Mouse (Mus musculus) kidney, embryonic 15.5 days (tissue): ENCODE measurements around the gene Kcnk4. TPM values are rescaled to one million over a fixed set of nuclear protein-coding genes. Genes with fewer than 3 reads are reported as not detected.

Experiments used
- ATAC-seq: fragments of 200-750 bp; cut with Nextera tagmentation; replicated peaks from 2 replicates; pipeline ENCODE4 v1.8.0; 2017; ENCODE audit warnings: moderate TSS enrichment; ENCODE audit not compliant: low FRiP score
- H3K27ac ChIP-seq: fragments of 300-500 bp; sonication (generic); 2 replicates; pipeline ENCODE4 v1.5.1; 2015; ENCODE audit warnings: mild to moderate bottlenecking, inconsistent platforms
- H3K27me3 ChIP-seq: fragments of 300-500 bp; sonication (generic); 2 replicates; pipeline ENCODE4 v1.6.1; 2015; ENCODE audit warnings: inconsistent platforms
- H3K36me3 ChIP-seq: fragments of 300-500 bp; sonication (generic); 2 replicates; pipeline ENCODE4 v1.6.1; 2015; ENCODE audit warnings: inconsistent platforms
- H3K4me1 ChIP-seq: fragments of 300-500 bp; sonication (generic); 2 replicates; pipeline ENCODE4 v1.6.1; 2015; ENCODE audit warnings: inconsistent platforms
- H3K4me2 ChIP-seq: fragments of 300-500 bp; sonication (generic); 2 replicates; pipeline ENCODE4 v1.6.1; 2015; ENCODE audit warnings: moderate library complexity, mild to moderate bottlenecking, inconsistent platforms
- H3K4me3 ChIP-seq: fragments of 300-500 bp; sonication (generic); replicated peaks from 2 replicates; pipeline ENCODE4 v1.5.1; 2015; ENCODE audit warnings: mild to moderate bottlenecking, inconsistent platforms
- H3K9ac ChIP-seq: fragments of 300-500 bp; sonication (generic); 2 replicates; pipeline ENCODE4 v1.6.1; 2015; ENCODE audit warnings: mild to moderate bottlenecking, inconsistent platforms
- H3K9me3 ChIP-seq: fragments of 300-500 bp; sonication (generic); replicated peaks from 2 replicates; pipeline ENCODE4 v1.6.1; 2016; ENCODE audit warnings: inconsistent platforms
- WGBS: fragments of 180-500 bp; shearing (Covaris S2); methylation state at CpG from one replicate; pipeline ENCODE4 v1.1.7; 2015; ENCODE audit warnings: mixed read lengths; 5-methylcytosine and 5-hydroxymethylcytosine counted together
- polyA plus RNA-seq: library from polyadenylated mRNA; unstranded; fragments of >200 nt; fragmentation: Nextera tagmentation; extraction: Ambion mirVana; gene quantifications from 2 replicates; pipeline ENCODE4 v1.2.1, GENCODE M21; 2015

Gene Kcnk4
- polyA plus RNA-seq, 1 experiment from 2014 or later, result 0.45 TPM

- WGBS, result under 1% methylated on average over 62 of the region's 84 CpGs
- H3K9me3 ChIP-seq, result no peaks in the 10 kb centered on the region
- H3K4me3 ChIP-seq, result peak within 1 kb of the TSS; percentile 62
- no peaks in the 10 kb centered on the region for H3K27me3 ChIP-seq
- H3K36me3 ChIP-seq, result peaks cover 19% of the 10 kb centered on the region
- peak within 1 kb of the TSS; percentile 66 for H3K9ac ChIP-seq
- peak within 1 kb of the TSS; percentile 84 for H3K4me2 ChIP-seq
- H3K27ac ChIP-seq, result peak within 1 kb of the TSS; percentile 94
- peak; percentile 69 for ATAC-seq
- peaks cover 72% of the 10 kb centered on the region for H3K4me1 ChIP-seq
These were observed 40.2 kb upstream of the Kcnk4 start, which contains the start of gene Ppp1r14b for GRCm38 (mm10) chr19:6974211-6975205. Gene Ppp1r14b (plus strand): TSS chr19:6974968.

GRCm38 (mm10) chr19:6973581-6974190 is 39.4 kb upstream of the Kcnk4 start:
- Histone ChIP-seq H3K4me1 (peaks cover 72% of the 10 kb centered on the region), H3K9ac (peak overlapping the region; percentile 66), H3K36me3 (peaks cover 16% of the 10 kb centered on the region), H3K27me3 (no peaks in the 10 kb centered on the region), H3K27ac (peak overlapping the region; percentile 94), H3K9me3 (no peaks in the 10 kb centered on the region), H3K4me2 (peak overlapping the region; percentile 84), H3K4me3 (peak overlapping the region; percentile 62)
- 28% methylated on average over 11 of the region's 12 CpGs for WGBS
- no peak for ATAC-seq

- H3K4me1 ChIP-seq, result peaks cover 71% of the 10 kb centered on the region
- no peak overlapping the region for H3K4me2 ChIP-seq
- no peak overlapping the region for H3K4me3 ChIP-seq
- peaks cover 3% of the 10 kb centered on the region for H3K36me3 ChIP-seq
- 72% methylated on average over 13 of the region's 13 CpGs for WGBS
- H3K9ac ChIP-seq, result no peak overlapping the region
- peak overlapping the region; percentile 57; the same call in 1 of the 2 replicates for H3K27ac ChIP-seq
- no peak for ATAC-seq
- no peaks in the 10 kb centered on the region for H3K9me3 ChIP-seq
- H3K27me3 ChIP-seq, result no peaks in the 10 kb centered on the region
These were observed 38.1 kb upstream of the Kcnk4 start for GRCm38 (mm10) chr19:6972247-6972917.

- Histone ChIP-seq H3K4me1 (peaks cover 65% of the 10 kb centered on the region), H3K9ac (0 out of 2 replicates have a peak overlapping the region, but pooled peaks have one; percentile 7), H3K27ac (peak overlapping the region; percentile 57; the same call in 1 of the 2 replicates), H3K36me3 (peaks cover 3% of the 10 kb centered on the region), H3K4me2 (0 out of 2 replicates have a peak overlapping the region, but pooled peaks have one; percentile 3), H3K9me3 (no peaks in the 10 kb centered on the region), H3K4me3 (no peak overlapping the region), H3K27me3 (no peaks in the 10 kb centered on the region)
- no peak for ATAC-seq
- WGBS, result 17% methylated on average over 6 of the region's 6 CpGs
These were observed 37.3 kb upstream of the Kcnk4 start for GRCm38 (mm10) chr19:6971644-6972043.

- Histone ChIP-seq H3K27me3 (no peaks in the 10 kb centered on the region), H3K4me3 (peak overlapping the region; percentile 78)
- no peak for ATAC-seq
These were observed 36.3 kb upstream of the Kcnk4 start for GRCm38 (mm10) chr19:6970460-6971085.

GRCm38 (mm10) chr19:6969665-6970381 is 35.5 kb upstream of the Kcnk4 start:
- no peaks in the 10 kb centered on the region for H3K27me3 ChIP-seq
- H3K4me3 ChIP-seq, result peak overlapping the region; percentile 78
- peak overlapping the region; percentile 61 for H3K27ac ChIP-seq
- no peaks in the 10 kb centered on the region for H3K9me3 ChIP-seq
- H3K9ac ChIP-seq, result peak overlapping the region; percentile 73
- ATAC-seq, result peak; percentile 40
- peak overlapping the region; percentile 72 for H3K4me2 ChIP-seq
- H3K36me3 ChIP-seq, result peaks cover 21% of the 10 kb centered on the region
- H3K4me1 ChIP-seq, result peaks cover 55% of the 10 kb centered on the region
- WGBS, result under 1% methylated on average over 54 of the region's 55 CpGs

More at GRCm38 (mm10) chr19:6970460-6971085, 36.3 kb upstream of the Kcnk4 start:
- no peak overlapping the region for H3K9ac ChIP-seq
- peaks cover 13% of the 10 kb centered on the region for H3K36me3 ChIP-seq
- H3K27ac ChIP-seq, result peak overlapping the region; percentile 11; the same call in 1 of the 2 replicates
- H3K4me2 ChIP-seq, result peak overlapping the region; percentile 72
- no peaks in the 10 kb centered on the region for H3K9me3 ChIP-seq
- peaks cover 55% of the 10 kb centered on the region for H3K4me1 ChIP-seq
- 21% methylated on average over 11 of the region's 11 CpGs for WGBS

- 0% methylated on average over 20 of the region's 20 CpGs for WGBS
- Histone ChIP-seq H3K9me3 (no peaks in the 10 kb centered on the region), H3K4me1 (peaks cover 55% of the 10 kb centered on the region), H3K27ac (peak overlapping the region; percentile 61), H3K36me3 (peaks cover 26% of the 10 kb centered on the region), H3K27me3 (no peaks in the 10 kb centered on the region), H3K9ac (peak overlapping the region; percentile 73), H3K4me3 (peak overlapping the region; percentile 78), H3K4me2 (peak overlapping the region; percentile 72)
- ATAC-seq, result peak; percentile 12
These were observed 35.0 kb upstream of the Kcnk4 start for GRCm38 (mm10) chr19:6969291-6969664.

- peaks cover 32% of the 10 kb centered on the region for H3K36me3 ChIP-seq
- H3K4me3 ChIP-seq, result peak overlapping the region; percentile 78
- H3K27me3 ChIP-seq, result no peaks in the 10 kb centered on the region
- H3K4me1 ChIP-seq, result peaks cover 50% of the 10 kb centered on the region
- H3K27ac ChIP-seq, result peak overlapping the region; percentile 61
- H3K9me3 ChIP-seq, result no peaks in the 10 kb centered on the region
- 7% methylated on average over 15 of the region's 15 CpGs for WGBS
- H3K9ac ChIP-seq, result peak overlapping the region; percentile 73
- ATAC-seq, result no peak
- peak overlapping the region; percentile 72 for H3K4me2 ChIP-seq
These were observed 34.4 kb upstream of the Kcnk4 start for GRCm38 (mm10) chr19:6968491-6969271.

GRCm38 (mm10) chr19:6956461-6956860 is 22.1 kb upstream of the Kcnk4 start:
- Histone ChIP-seq H3K27me3 (no peaks in the 10 kb centered on the region), H3K4me2 (no peak overlapping the region), H3K4me1 (peaks cover 15% of the 10 kb centered on the region), H3K9me3 (no peaks in the 10 kb centered on the region), H3K27ac (no peak overlapping the region), H3K36me3 (peaks cover 73% of the 10 kb centered on the region), H3K4me3 (no peak overlapping the region), H3K9ac (no peak overlapping the region)
- WGBS, result 82% methylated on average over 10 of the region's 10 CpGs
- no peak for ATAC-seq

- Histone ChIP-seq H3K36me3 (peaks cover 68% of the 10 kb centered on the region), H3K27me3 (no peaks in the 10 kb centered on the region), H3K9ac (no peak overlapping the region), H3K4me1 (peaks cover 16% of the 10 kb centered on the region), H3K4me3 (no peak overlapping the region), H3K9me3 (no peaks in the 10 kb centered on the region), H3K4me2 (no peak overlapping the region), H3K27ac (no peak overlapping the region)
- ATAC-seq, result no peak
- 76% methylated on average over 7 of the region's 7 CpGs for WGBS
These were observed 21.1 kb upstream of the Kcnk4 start for GRCm38 (mm10) chr19:6955424-6955823.
